Mouse (Mus musculus) urinary bladder, postnatal 10 days (tissue): Measurements from ENCODE around the gene Lims1.

Experiments
- DNase-seq: peaks from one replicate; pipeline ENCODE4 v3.0.0; 2022; ENCODE audit warnings: low spot score

Lims1 gene

DNA sequence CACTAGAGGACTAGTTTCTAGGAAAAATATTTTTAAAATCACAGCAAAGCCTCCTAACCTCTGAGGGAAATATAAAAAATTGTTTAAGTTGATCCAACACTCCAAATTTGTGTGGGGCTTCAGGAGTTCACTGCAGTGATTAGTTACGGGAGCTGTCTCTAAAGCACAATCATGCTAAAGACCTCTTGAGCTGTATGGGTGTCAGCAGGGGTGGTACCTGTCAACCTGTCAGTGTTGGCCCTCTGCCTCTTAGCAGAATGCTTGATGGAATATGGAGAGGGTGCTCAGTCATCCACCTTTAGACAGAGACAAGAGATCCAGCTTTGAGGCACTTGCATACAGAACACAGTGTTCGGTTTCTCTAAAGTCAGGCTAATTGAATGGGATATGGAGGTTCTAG lies 60.5 kb downstream of the Lims1 start:
- DNase-seq = no peak

GRCm38 (mm10) chr10:58385629-58386028 lies 62.4 kb downstream of the Lims1 start:
- DNase-seq = no peak

- DNase-seq = no peak
Measured at GRCm38 (mm10) chr10:58386997-58387396, 63.7 kb downstream of the Lims1 start.

- no peak for DNase-seq
Measured at GRCm38 (mm10) chr10:58388648-58389047, 65.4 kb downstream of the Lims1 start.

GRCm38 (mm10) chr10:58389151-58389550 lies 65.9 kb downstream of the Lims1 start:
- no peak for DNase-seq

DNA sequence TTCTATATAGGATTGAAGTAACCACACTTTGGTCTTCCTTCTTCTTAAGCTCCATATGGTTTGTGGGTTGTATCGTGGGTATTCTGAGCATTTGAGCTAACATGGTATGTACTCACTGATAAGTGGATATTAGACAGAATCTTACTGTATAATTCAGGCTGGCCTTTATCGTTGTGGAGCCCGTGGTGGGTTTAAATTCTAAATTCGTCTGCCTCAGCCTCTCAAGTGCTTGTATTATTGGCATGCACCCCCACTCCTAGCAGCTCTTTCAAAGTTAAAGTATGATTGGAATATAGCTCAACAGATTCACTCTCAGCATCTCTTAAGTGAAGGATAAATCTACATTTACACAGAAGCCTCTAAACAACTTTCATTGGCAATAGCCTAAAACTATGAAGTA lies 69.2 kb downstream of the Lims1 start:
- no peak for DNase-seq

- no peak for DNase-seq
Measured at GRCm38 (mm10) chr10:58393026-58394014, 70.1 kb downstream of the Lims1 start.

- no peak for DNase-seq
Measured at GRCm38 (mm10) chr10:58394170-58394569, 70.9 kb downstream of the Lims1 start.

GRCm38 (mm10) chr10:58395315-58395714 lies 72.0 kb downstream of the Lims1 start:
- DNase-seq = no peak

GRCm38 (mm10) chr10:58395723-58396122 lies 72.5 kb downstream of the Lims1 start:
- DNase-seq = no peak

DNA sequence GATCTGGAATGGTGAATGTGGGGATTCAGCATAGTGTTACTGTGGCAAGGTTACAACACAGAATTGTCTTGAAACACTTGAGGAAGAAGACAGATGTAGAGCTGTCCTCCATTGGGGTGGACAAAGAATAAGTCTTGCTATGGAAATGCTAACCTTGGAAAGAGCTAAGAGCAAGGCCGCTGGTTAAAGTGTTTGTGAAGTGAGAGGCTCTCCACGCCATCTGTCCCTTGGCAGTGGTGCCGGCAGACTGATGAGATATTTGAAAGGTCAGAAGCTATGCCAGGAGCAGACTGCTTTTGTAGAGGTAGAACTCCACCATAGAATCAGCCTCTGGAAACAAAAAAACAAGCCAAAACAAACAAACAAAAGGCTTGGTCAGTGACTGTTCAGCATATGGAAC lies 73.3 kb downstream of the Lims1 start:
- no peak for DNase-seq

GRCm38 (mm10) chr10:58398941-58399340 lies 75.7 kb downstream of the Lims1 start:
- no peak for DNase-seq

- DNase-seq = no peak
Measured at GRCm38 (mm10) chr10:58401838-58402237, 78.6 kb downstream of the Lims1 start.

DNA sequence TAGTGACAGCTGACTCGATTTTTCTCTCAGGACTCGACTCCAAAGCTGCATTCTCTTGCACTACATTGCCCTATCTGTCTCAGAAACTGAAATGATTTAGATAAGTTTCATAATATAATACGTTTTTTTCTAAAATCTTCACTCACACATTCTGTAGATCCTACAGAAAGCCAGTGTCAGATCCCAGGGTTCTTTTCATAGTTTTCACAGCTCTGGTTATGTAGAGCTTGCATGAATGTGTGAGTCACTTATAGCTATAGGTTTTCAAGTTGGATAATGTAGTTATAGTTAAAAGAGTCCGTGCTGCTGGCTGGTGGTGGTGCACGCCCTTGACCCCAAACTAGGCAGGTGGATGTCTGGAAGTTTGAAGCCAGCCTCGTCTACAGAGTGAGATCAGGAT lies 81.4 kb downstream of the Lims1 start:
- DNase-seq = no peak

DNA sequence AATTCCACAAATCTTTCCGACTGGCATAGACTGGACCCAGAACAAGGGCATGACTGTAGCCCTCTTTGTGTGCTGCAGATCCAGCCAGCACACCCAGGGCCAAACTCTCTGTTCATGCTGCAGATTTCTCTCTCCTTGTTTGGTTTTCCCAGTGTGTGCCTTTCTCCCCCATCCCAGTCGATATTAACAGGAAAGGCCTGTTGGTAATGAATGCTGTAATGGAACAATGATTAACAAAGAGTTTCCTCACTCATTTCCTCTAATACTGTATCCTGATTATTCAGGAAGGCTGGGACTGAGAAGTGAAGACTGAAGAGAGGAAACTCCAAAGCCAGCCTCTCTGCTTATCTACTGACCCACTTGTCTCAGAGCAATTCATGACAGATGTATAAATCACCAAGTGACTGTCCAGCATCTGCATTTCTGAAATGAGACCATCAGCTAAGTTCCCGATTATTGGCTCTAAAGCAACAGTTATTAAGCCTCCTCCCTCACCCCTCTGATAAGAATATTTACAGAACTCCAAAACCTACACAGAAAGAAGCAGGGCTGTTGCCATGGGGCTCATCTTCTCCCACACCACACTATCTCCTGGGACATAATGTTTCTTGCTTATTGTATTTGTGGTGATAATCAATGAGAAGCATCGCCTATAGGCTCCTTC lies 82.2 kb downstream of the Lims1 start:
- no peak for DNase-seq

DNA sequence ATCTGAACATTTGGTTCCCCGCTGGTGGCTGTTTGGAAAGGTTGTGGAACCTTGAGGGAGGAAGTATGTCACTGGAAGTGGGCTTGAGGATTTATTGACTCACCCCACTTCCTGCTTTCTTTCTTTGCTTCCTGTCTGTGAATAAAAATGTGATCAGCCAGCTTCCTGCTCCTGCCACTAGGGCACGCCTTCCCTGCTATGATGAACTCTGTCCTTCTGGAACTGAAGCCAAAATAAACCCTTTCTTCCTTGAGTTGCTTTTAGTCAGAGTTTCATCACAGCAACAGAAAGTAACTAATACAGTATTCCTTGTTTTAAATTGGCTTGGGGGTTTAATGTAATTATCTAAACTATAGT lies 82.7 kb downstream of the Lims1 start:
- no peak for DNase-seq

- no peak for DNase-seq
Measured at GRCm38 (mm10) chr10:58412331-58412730, 89.1 kb downstream of the Lims1 start.

DNA sequence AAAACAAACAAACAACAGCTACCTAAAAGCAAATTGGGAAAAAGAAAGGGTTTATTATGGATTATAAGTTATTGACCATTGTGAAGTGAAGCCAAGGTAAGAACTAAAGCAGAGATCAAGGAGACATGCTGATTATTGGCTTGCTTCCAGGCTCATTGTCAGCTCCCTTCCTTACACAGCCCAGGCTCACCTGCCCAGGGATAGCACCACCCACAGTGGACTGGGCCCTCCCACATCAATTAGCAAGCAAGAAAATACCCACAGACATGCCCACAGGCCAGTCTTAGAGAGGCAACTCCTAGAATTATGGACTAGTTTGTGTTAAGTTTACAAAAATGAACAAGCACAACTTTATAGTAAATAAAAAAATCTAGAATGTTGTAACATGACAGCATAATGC lies 89.6 kb downstream of the Lims1 start:
- no peak for DNase-seq

GRCm38 (mm10) chr10:58416702-58417101 lies 93.4 kb downstream of the Lims1 start:
- DNase-seq = no peak

GRCm38 (mm10) chr10:58418290-58418971 lies 95.2 kb downstream of the Lims1 start:
- no peak for DNase-seq

DNA sequence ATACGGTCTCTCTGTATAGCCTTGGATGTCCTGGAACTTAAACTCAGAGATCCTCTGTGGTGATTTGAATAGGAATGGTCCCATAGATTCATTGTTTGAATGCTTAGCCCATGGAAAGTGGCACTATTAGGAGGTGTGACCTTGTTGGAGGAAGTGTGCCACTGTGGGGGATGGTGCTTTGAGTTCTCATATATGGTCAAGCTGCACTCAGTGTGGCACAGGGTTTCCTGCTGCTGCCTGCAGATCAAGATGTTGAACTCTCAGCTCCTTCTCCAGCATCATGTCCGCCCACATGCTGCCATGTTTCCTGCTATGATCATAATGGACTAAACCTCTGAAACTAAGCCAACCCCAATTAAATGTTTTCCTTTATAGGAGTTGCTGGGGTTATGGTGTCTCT lies 104.7 kb downstream of the Lims1 start:
- DNase-seq = no peak

DNA sequence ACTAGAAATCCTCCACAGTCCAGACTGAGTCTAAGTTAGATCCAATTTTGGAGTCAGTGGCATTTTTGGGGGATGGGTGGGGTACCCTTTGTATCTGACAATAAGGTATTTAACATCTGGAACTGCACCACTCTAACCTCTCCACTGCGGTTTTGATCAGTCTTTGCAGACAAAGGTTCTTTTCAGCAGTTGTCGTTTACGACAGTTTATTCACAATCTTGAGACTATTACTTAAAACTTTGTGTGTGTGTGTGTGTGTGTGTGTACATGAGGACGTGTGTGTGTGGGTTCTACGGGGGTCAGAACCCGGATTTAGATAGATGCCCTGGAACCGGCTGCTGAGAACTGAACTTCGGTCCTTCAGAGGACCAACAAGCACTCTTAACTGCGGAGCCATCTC lies 122.6 kb downstream of the Lims1 start:
- DNase-seq = no peak
